Mouse (Mus musculus) forebrain, embryonic 13.5 days (tissue): ENCODE results near the gene Men1. TPM values are rescaled to one million over a fixed set of nuclear protein-coding genes. Genes with fewer than 3 reads are reported as not detected.
A peak's percentile ranks its signal among the peaks of the same experiment; 100 is the strongest.

Source experiments
- ATAC-seq: fragments of 200-750 bp; cut with Nextera tagmentation; 2 replicates; pipeline ENCODE4 v1.8.0; 2017
- H3K27ac ChIP-seq: fragments of 300-500 bp; sonication (generic); 2 replicates; pipeline ENCODE4 v1.5.1; 2015; ENCODE audit warnings: inconsistent platforms, mild to moderate bottlenecking, moderate library complexity
- H3K27me3 ChIP-seq: fragments of 300-500 bp; sonication (generic); 2 replicates; pipeline ENCODE4 v1.6.1; 2015; ENCODE audit warnings: mild to moderate bottlenecking, inconsistent platforms
- H3K36me3 ChIP-seq: fragments of 300-500 bp; sonication (generic); 2 replicates; pipeline ENCODE4 v1.6.1; 2015; ENCODE audit warnings: mild to moderate bottlenecking, inconsistent platforms; ENCODE audit not compliant: poor library complexity, severe bottlenecking
- H3K4me1 ChIP-seq: fragments of 300-500 bp; sonication (generic); 2 replicates; pipeline ENCODE4 v1.6.1; 2015; ENCODE audit warnings: inconsistent platforms
- H3K4me2 ChIP-seq: fragments of 300-500 bp; sonication (generic); 2 replicates; pipeline ENCODE4 v1.6.1; 2015; ENCODE audit warnings: inconsistent platforms, mild to moderate bottlenecking, moderate library complexity
- H3K4me3 ChIP-seq: fragments of 300-500 bp; sonication (generic); 2 replicates; pipeline ENCODE4 v1.5.1; 2015; ENCODE audit warnings: mild to moderate bottlenecking, inconsistent platforms
- H3K9ac ChIP-seq: fragments of 300-500 bp; sonication (generic); 2 replicates; pipeline ENCODE4 v1.6.1; 2015; ENCODE audit warnings: mild to moderate bottlenecking, inconsistent platforms
- H3K9me3 ChIP-seq: fragments of 300-500 bp; sonication (generic); replicated peaks from 2 replicates; pipeline ENCODE4 v1.6.1; 2016; ENCODE audit warnings: inconsistent platforms
- WGBS: fragments of 180-500 bp; shearing (Covaris S2); methylation state at CpG from one replicate; pipeline ENCODE4 v1.1.7; 2015; 5-methylcytosine and 5-hydroxymethylcytosine counted together
- polyA plus RNA-seq: library from polyadenylated mRNA; unstranded; fragments of >200 nt; fragmentation: Nextera tagmentation; extraction: Ambion mirVana; gene quantifications from 2 replicates; pipeline ENCODE4 v1.2.1, GENCODE M21; 2015

Gene Men1
- polyA plus RNA-seq, 1 experiment from 2014 or later = 83.8 TPM

GRCm38 (mm10) chr19:6342276-6342933 lies 7.6 kb downstream of the Men1 start:
- WGBS = 86% methylated on average over 5 of the region's 5 CpGs
- Histone ChIP-seq H3K36me3 (peaks cover 74% of the 10 kb centered on the region), H3K4me3 (peak overlapping the region; percentile 4; the same call in 1 of the 2 replicates), H3K4me1 (peaks cover 23% of the 10 kb centered on the region), H3K27me3 (no peaks in the 10 kb centered on the region), H3K4me2 (0 out of 2 replicates have a peak overlapping the region, but pooled peaks have one; percentile 86), H3K27ac (no peak overlapping the region; the same call in 1 of the 2 replicates), H3K9me3 (no peaks in the 10 kb centered on the region), H3K9ac (no peak overlapping the region)
- ATAC-seq = no peak

DNA sequence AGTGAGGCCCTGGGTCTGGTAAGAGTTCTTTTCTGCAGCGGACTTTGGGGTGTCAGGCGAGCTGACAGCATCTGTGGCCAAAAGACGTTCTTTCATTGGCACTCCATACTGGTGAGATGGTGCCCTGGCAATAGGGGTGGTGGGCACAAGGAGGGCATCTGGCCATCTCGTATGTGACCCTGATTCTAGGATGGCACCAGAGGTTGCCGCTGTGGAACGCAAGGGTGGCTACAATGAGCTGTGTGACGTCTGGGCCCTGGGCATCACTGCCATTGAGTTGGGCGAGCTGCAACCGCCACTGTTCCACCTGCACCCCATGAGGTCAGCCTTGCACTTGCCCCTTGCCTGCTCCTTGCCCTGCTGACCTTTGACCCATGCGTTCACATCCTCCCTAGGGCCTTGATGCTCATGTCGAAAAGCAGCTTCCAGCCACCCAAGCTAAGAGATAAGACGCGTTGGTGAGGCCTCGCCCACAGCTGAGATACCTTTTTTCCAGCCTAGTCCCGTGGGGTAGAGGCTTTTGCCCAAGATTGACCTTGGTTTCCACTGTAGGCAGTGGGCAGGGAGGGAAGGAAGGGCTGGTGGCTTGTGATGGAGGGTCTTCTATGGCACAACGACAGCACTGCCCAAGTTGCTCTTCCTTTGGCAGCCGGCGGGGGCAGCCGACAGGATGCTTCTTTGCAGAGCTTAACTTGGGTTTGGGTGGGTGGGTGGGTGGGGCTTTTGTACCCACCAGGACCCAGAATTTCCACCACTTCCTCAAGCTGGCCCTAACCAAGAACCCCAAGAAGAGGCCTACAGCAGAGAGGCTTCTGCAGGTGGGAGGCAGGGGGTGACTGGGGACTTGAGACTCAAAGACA lies 8.5 kb downstream of the Men1 start:
- Histone ChIP-seq H3K4me1 (peaks cover 17% of the 10 kb centered on the region), H3K4me2 (no peak overlapping the region), H3K4me3 (no peak overlapping the region), H3K36me3 (peaks cover 73% of the 10 kb centered on the region), H3K27ac (no peak overlapping the region), H3K9ac (no peak overlapping the region), H3K9me3 (no peaks in the 10 kb centered on the region), H3K27me3 (no peaks in the 10 kb centered on the region)
- 87% methylated on average over 19 of the region's 19 CpGs for WGBS
- no peak for ATAC-seq

GRCm38 (mm10) chr19:6343996-6344395 lies 9.2 kb downstream of the Men1 start:
- H3K4me3 ChIP-seq = no peak overlapping the region
- H3K9me3 ChIP-seq = no peaks in the 10 kb centered on the region
- no peak for ATAC-seq
- no peaks in the 10 kb centered on the region for H3K27me3 ChIP-seq
- 92% methylated on average over 5 of the region's 5 CpGs for WGBS
- H3K4me2 ChIP-seq = no peak overlapping the region
- peaks cover 72% of the 10 kb centered on the region for H3K36me3 ChIP-seq
- H3K27ac ChIP-seq = no peak overlapping the region
- H3K4me1 ChIP-seq = peaks cover 17% of the 10 kb centered on the region
- no peak overlapping the region for H3K9ac ChIP-seq

GRCm38 (mm10) chr19:6346023-6346422 lies 11.2 kb downstream of the Men1 start:
- no peak overlapping the region for H3K4me3 ChIP-seq
- no peak overlapping the region for H3K9ac ChIP-seq
- no peaks in the 10 kb centered on the region for H3K27me3 ChIP-seq
- no peak overlapping the region for H3K4me2 ChIP-seq
- H3K36me3 ChIP-seq = peaks cover 60% of the 10 kb centered on the region
- no peak for ATAC-seq
- peaks cover 9% of the 10 kb centered on the region for H3K4me1 ChIP-seq
- H3K27ac ChIP-seq = no peak overlapping the region
- WGBS = 95% methylated on average over 5 of the region's 5 CpGs
- H3K9me3 ChIP-seq = no peaks in the 10 kb centered on the region

DNA sequence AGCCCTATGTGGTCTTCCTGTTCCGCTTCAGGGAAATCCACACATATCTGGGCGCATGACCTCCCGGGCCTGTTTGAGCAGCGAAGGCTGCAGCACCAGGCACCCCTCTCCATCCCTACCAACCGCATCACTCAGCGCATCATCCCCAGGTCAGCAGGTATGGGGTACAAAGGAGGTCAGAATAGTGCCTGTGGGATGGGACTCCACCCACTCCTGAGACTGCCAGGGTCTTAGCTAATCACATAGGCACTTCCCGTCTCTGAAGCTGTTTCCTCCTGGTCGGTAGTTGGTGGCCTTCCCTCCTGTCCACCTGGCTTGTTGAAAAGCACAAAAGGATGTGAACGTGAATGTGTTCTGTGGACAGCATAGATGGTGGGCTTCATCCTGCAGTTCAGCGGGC lies 11.9 kb downstream of the Men1 start:
- Histone ChIP-seq H3K27ac (no peak overlapping the region), H3K9me3 (no peaks in the 10 kb centered on the region), H3K9ac (no peak overlapping the region), H3K4me2 (no peak overlapping the region), H3K36me3 (peaks cover 66% of the 10 kb centered on the region), H3K27me3 (no peaks in the 10 kb centered on the region), H3K4me1 (peaks cover 3% of the 10 kb centered on the region; the same call in 1 of the 2 replicates), H3K4me3 (no peak overlapping the region)
- no peak for ATAC-seq
- WGBS = 92% methylated on average over 10 of the region's 10 CpGs

DNA sequence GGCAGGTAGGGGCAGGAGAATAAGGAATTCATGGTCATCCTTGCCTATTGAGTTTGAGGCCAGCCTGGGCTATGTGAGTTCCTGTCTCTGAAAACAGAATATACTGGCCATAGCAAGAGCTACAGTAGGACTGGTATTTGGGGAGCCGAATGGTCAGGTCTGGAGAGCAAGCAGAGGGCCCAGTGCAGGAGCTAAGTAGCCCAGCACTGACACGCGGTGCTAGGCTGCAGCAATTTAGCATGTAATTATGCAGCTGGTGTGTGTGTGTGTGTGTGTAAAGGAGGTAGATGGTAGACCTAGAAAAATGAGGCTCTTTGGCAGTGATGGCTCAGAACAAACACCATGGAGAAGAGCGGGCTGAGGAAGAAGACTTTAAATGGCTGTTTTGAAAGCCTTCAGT lies 12.8 kb downstream of the Men1 start:
- ATAC-seq = no peak
- Histone ChIP-seq H3K36me3 (peaks cover 68% of the 10 kb centered on the region), H3K4me1 (no peaks in the 10 kb centered on the region; the same call in 1 of the 2 replicates), H3K27ac (no peak overlapping the region), H3K9me3 (no peaks in the 10 kb centered on the region), H3K4me2 (no peak overlapping the region), H3K9ac (no peak overlapping the region), H3K4me3 (no peak overlapping the region), H3K27me3 (no peaks in the 10 kb centered on the region)
- WGBS = 95% methylated on average over 4 of the region's 4 CpGs

- no peaks in the 10 kb centered on the region for H3K27me3 ChIP-seq
- no peaks in the 10 kb centered on the region; the same call in 1 of the 2 replicates for H3K4me1 ChIP-seq
- WGBS = 84% methylated on average over 9 of the region's 9 CpGs
- H3K36me3 ChIP-seq = peaks cover 72% of the 10 kb centered on the region
- H3K4me2 ChIP-seq = no peak overlapping the region
- no peak overlapping the region for H3K9ac ChIP-seq
- H3K27ac ChIP-seq = peak overlapping the region; percentile 21; the same call in 1 of the 2 replicates
- H3K9me3 ChIP-seq = no peaks in the 10 kb centered on the region
- ATAC-seq = no peak
- no peak overlapping the region for H3K4me3 ChIP-seq
Measured at GRCm38 (mm10) chr19:6348717-6349116, 13.9 kb downstream of the Men1 start.

DNA sequence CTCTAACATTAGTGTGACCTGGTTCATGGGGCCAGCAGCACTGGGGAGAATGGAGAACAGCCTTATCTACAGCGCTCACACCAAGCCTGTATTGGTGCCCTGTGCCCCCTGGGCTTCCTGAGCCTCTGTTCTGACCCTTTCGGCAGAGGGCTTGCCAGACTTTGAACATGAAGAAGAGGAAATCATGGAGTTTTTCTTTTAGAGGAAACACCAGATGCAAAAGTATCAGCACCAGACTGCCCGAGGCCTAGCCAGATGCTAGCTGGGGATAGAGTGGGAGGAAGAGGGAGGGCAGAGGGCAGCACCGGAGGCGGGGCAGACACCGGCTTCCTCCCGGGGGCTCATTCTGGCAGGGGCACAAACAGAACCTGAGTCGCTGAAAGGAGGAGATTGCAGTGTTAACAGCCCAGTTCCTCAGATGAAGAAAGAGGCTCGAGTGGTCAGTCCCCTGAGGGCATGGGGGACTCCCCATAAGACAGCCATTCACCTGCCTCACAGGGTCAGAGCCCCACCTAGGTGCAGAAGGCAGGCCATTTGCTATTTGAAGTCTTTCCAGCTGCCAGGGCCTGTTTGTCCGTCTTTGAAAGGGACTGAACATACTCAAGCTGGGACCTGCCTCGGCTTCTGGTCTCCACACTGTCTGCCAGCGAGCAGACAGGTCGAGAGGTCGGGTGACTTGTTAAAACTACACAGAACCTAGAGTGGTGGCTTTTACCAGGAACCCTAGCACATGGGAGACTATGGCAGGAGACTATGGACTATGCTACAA lies 14.6 kb downstream of the Men1 start:
- peaks cover 72% of the 10 kb centered on the region for H3K36me3 ChIP-seq
- H3K27ac ChIP-seq = no peak overlapping the region
- 58% methylated on average over 14 of the region's 14 CpGs for WGBS

DNA sequence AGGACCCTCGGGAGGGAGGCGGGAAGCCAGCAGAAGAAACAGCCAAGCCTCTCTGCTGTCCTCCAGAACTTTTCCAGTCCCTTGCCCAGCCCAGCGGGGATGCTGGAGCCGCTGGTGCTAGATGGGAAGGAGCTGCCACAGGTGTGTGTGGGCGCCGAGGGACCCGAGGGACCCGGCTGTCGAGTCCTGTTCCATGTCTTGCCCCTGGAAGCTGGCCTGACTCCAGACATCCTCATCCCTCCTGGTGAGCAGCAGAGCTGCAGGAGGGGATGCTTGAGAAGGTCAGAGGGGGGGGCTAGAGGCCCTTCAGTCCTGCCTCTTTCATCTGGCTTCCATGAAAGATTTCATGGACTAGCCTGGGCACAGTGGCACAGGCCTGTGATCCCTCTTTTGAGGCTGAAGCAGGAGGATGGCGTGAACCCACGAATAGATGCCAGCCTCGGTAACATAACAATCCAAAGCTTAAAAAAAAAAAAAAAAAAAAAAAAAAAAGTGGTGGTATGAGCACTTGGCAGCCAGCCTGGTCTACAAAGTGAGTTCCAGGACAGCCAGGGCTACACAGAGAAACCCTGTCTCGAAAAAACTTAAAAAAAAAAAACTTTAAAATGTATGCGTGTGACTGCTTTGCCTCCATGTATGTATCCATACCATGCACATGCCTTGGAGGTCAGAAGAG lies 16.8 kb downstream of the Men1 start:
- Histone ChIP-seq H3K4me3 (no peak overlapping the region), H3K27ac (no peak overlapping the region), H3K4me1 (no peaks in the 10 kb centered on the region; the same call in 1 of the 2 replicates), H3K36me3 (peaks cover 52% of the 10 kb centered on the region), H3K4me2 (no peak overlapping the region), H3K27me3 (no peaks in the 10 kb centered on the region), H3K9me3 (no peaks in the 10 kb centered on the region), H3K9ac (no peak overlapping the region)
- no peak for ATAC-seq
- 71% methylated on average over 14 of the region's 14 CpGs for WGBS

More for the DNA sequence above, 14.6 kb downstream of the Men1 start:
- Histone ChIP-seq H3K4me1 (no peaks in the 10 kb centered on the region; the same call in 1 of the 2 replicates), H3K4me3 (no peak overlapping the region), H3K27me3 (no peaks in the 10 kb centered on the region), H3K4me2 (no peak overlapping the region), H3K9me3 (no peaks in the 10 kb centered on the region), H3K9ac (no peak overlapping the region)
- ATAC-seq = no peak

DNA sequence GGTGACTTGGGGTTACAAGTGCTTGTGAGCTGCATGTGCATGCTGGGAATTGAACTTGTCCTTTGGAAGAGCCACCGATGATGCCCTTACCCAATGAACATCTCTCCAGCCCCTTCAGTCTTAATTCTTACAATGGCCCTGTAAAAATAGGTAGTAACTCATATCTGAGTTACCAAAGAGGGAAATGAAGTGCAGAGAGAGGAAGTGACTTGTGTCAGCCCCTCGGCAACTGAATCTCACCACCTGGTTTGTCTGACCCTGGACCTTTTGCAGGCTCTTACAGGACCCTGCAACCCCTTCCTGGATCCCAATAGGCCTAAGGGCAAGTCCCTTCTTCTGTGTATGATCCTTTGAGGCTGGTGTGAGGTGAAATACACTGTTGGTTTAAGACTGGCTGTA lies 17.3 kb downstream of the Men1 start:
- WGBS = 91% methylated on average over 2 of the region's 2 CpGs
- Histone ChIP-seq H3K9me3 (no peaks in the 10 kb centered on the region), H3K4me1 (no peaks in the 10 kb centered on the region; the same call in 1 of the 2 replicates), H3K27me3 (no peaks in the 10 kb centered on the region), H3K9ac (no peak overlapping the region), H3K36me3 (peaks cover 47% of the 10 kb centered on the region), H3K27ac (no peak overlapping the region), H3K4me2 (no peak overlapping the region), H3K4me3 (no peak overlapping the region)
- no peak for ATAC-seq

DNA sequence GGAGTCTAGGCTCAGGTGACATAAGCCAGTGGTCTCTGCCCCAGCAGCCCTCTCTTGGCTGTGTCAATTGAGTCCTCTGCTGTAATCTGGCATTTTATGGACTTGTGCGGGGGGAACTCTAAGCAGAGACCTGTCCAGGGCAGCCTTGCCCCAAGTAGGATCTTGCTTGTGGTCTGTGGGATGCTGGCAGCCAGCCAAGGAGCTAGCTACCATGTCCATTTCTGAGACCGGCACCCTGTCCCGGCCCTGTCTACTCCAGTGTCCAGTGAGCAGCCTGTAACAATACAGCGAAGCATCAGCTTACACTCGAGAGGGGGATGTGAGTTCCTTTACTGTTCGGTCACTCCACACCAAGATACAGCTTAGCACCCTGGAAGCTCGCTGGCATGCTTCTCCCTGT lies 19.3 kb downstream of the Men1 start:
- Histone ChIP-seq H3K36me3 (peaks cover 30% of the 10 kb centered on the region), H3K4me3 (no peak overlapping the region), H3K9ac (no peak overlapping the region), H3K4me1 (no peaks in the 10 kb centered on the region; the same call in 1 of the 2 replicates), H3K27me3 (no peaks in the 10 kb centered on the region), H3K27ac (no peak overlapping the region), H3K9me3 (no peaks in the 10 kb centered on the region), H3K4me2 (no peak overlapping the region)
- 88% methylated on average over 7 of the region's 7 CpGs for WGBS
- no peak for ATAC-seq
